Mouse (Mus musculus) embryonic facial prominence, embryonic 14.5 days (tissue): ENCODE results near the gene Spop. TPM values are rescaled to one million over a fixed set of nuclear protein-coding genes. Genes with fewer than 3 reads are reported as not detected.
A peak's percentile ranks its signal among the peaks of the same experiment; 100 is the strongest.

Experiments used
- ATAC-seq: fragments of 200-750 bp; cut with Nextera tagmentation; 2 replicates; pipeline ENCODE4 v1.8.0; 2017; ENCODE audit warnings: low read depth, moderate number of reproducible peaks, moderate TSS enrichment
- DNase-seq: peaks from one replicate; pipeline ENCODE4 v3.0.0-alpha.2; 2015; ENCODE audit warnings: low spot score
- H3K27ac ChIP-seq: fragments of 300-500 bp; sonication (generic); replicated peaks from 2 replicates; pipeline ENCODE4 v1.5.1; 2014; ENCODE audit warnings: low read depth, mild to moderate bottlenecking, low read length, moderate library complexity
- H3K27me3 ChIP-seq: fragments of 300-500 bp; sonication (generic); replicated peaks from 2 replicates; pipeline ENCODE4 v1.6.1; 2014; ENCODE audit warnings: low read length; ENCODE audit not compliant: control insufficient read depth, insufficient read depth
- H3K36me3 ChIP-seq: fragments of 300-500 bp; sonication (generic); 2 replicates; pipeline ENCODE4 v1.6.1; 2014; ENCODE audit warnings: low read length, mixed read lengths; ENCODE audit not compliant: control insufficient read depth, insufficient read depth
- H3K4me1 ChIP-seq: fragments of 300-500 bp; sonication (generic); 2 replicates; pipeline ENCODE4 v1.6.1; 2014; ENCODE audit warnings: antibody characterized with exemption, low read length; ENCODE audit not compliant: control insufficient read depth, insufficient read depth
- H3K4me2 ChIP-seq: fragments of 300-500 bp; sonication (generic); 2 replicates; pipeline ENCODE4 v1.6.1; 2014; ENCODE audit warnings: low read depth, mild to moderate bottlenecking, low read length, moderate library complexity, mixed read lengths
- H3K4me3 ChIP-seq: fragments of 300-500 bp; sonication (generic); 2 replicates; pipeline ENCODE4 v1.5.1; 2014; ENCODE audit warnings: low read depth, mild to moderate bottlenecking, low read length
- H3K9ac ChIP-seq: fragments of 300-500 bp; sonication (generic); 2 replicates; pipeline ENCODE4 v1.6.1; 2014; ENCODE audit warnings: low read depth, mild to moderate bottlenecking, low read length, moderate library complexity, mixed read lengths
- H3K9me3 ChIP-seq: fragments of 300-500 bp; sonication (generic); 2 replicates; pipeline ENCODE4 v1.6.1; 2016; ENCODE audit warnings: low read length; ENCODE audit not compliant: control insufficient read depth
- WGBS: fragments of 180-500 bp; shearing (Covaris S2); extraction: QIAGEN DNeasy Blood & Tissue Kit; methylation state at CpG from one replicate; pipeline ENCODE4 v1.1.7; 2014; 5-methylcytosine and 5-hydroxymethylcytosine counted together
- polyA plus RNA-seq: library from polyadenylated mRNA; unstranded; fragments of >200 nt; fragmentation: Nextera tagmentation; extraction: Ambion mirVana; gene quantifications from 2 replicates; pipeline ENCODE4 v1.2.1, GENCODE M21; 2014

Gene Spop
- polyA plus RNA-seq, 1 experiment from 2014 or later = 98.3 TPM

- Histone ChIP-seq H3K4me2 (peak overlapping the region; percentile 82), H3K9me3 (no peaks in the 10 kb centered on the region), H3K27me3 (no peaks in the 10 kb centered on the region), H3K36me3 (no peaks in the 10 kb centered on the region), H3K4me1 (peaks cover 19% of the 10 kb centered on the region), H3K27ac (no peak overlapping the region), H3K9ac (no peak overlapping the region), H3K4me3 (0 out of 2 replicates have a peak overlapping the region, but pooled peaks have one; percentile 75)
- DNase-seq (no peak), ATAC-seq (no peak)
Observed at GRCm38 (mm10) chr11:95415931-95416330, 2.1 kb downstream of the Spop start.

GRCm38 (mm10) chr11:95417341-95417740 is 3.5 kb downstream of the Spop start:
- H3K36me3 ChIP-seq = no peaks in the 10 kb centered on the region
- no peak for ATAC-seq
- H3K4me1 ChIP-seq = peaks cover 14% of the 10 kb centered on the region
- no peak overlapping the region for H3K9ac ChIP-seq
- H3K4me2 ChIP-seq = no peak overlapping the region
- no peak for DNase-seq
- H3K4me3 ChIP-seq = no peak overlapping the region
- no peaks in the 10 kb centered on the region for H3K9me3 ChIP-seq
- H3K27me3 ChIP-seq = no peaks in the 10 kb centered on the region
- WGBS = 90% methylated on average over 5 of the region's 5 CpGs
- H3K27ac ChIP-seq = no peak overlapping the region

DNA sequence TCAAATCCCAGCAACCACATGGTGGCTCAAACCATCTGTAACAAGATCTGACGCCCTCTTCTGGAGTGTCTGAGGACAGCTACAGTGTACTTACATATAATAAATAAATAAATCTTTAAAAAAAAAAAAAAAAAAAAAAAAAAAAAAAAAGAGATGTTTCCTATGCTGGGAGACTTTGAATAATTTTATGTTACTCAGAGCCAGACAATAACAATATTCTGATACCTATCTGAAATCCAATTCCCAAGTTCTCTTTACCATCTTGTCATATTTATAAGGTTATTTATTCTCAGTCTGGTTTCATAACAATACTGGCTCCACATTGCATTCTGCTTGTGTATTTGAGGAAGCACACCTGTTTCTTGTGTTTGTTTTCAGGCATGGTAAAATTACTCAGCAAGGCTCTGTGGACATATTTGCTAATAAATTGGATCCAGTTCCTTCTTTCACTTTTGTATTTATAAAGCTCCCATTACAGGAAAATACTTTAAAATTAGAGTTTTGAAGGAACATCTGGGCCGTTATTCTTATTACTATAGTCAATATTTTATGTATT is 7.1 kb downstream of the Spop start:
- Histone ChIP-seq H3K27ac (no peak overlapping the region), H3K4me1 (peaks cover 4% of the 10 kb centered on the region), H3K27me3 (no peaks in the 10 kb centered on the region), H3K9me3 (no peaks in the 10 kb centered on the region), H3K4me2 (no peak overlapping the region), H3K36me3 (no peaks in the 10 kb centered on the region), H3K9ac (no peak overlapping the region), H3K4me3 (no peak overlapping the region)
- ATAC-seq (no peak), DNase-seq (no peak)
- WGBS = 68% methylated on average over 2 of the region's 2 CpGs

- H3K4me1 ChIP-seq = no peaks in the 10 kb centered on the region
- H3K4me2 ChIP-seq = no peak overlapping the region
- no peaks in the 10 kb centered on the region for H3K9me3 ChIP-seq
- no peak overlapping the region for H3K9ac ChIP-seq
- 0 out of 2 replicates have a peak overlapping the region, but pooled peaks have one; percentile 10 for H3K27ac ChIP-seq
- DNase-seq = no peak
- no peaks in the 10 kb centered on the region for H3K36me3 ChIP-seq
- no peak for ATAC-seq
- H3K27me3 ChIP-seq = no peaks in the 10 kb centered on the region
- no peak overlapping the region for H3K4me3 ChIP-seq
- 83% methylated on average over 3 of the region's 3 CpGs for WGBS
Observed at GRCm38 (mm10) chr11:95423505-95423904, 9.6 kb downstream of the Spop start.

DNA sequence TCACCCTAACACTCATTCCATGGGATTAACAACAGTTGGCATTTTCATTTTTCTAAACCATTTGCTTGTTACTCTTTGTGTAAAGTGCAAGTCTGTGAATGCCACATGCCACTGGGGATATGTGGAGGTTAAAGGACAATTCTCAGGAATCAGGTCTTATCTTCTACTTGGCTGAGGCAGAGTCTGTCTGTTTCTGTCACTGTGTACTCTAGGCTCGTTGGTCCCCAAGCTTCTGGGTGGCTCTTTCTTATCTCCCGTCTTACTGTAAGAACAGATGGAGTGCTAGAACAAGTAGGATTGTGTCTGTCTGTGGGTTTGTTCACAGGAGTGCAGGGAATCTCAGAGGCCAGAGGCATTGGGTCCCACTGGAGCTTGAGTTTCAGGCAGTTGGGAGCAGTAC is 17.5 kb downstream of the Spop start:
- no peak overlapping the region for H3K27ac ChIP-seq
- no peak overlapping the region for H3K4me2 ChIP-seq
- H3K36me3 ChIP-seq = no peaks in the 10 kb centered on the region; the same call in 1 of the 2 replicates
- H3K9ac ChIP-seq = no peak overlapping the region
- ATAC-seq = no peak
- 85% methylated on average over 2 of the region's 2 CpGs for WGBS
- no peaks in the 10 kb centered on the region for H3K27me3 ChIP-seq
- no peaks in the 10 kb centered on the region for H3K4me1 ChIP-seq
- H3K9me3 ChIP-seq = no peaks in the 10 kb centered on the region
- no peak for DNase-seq
- no peak overlapping the region for H3K4me3 ChIP-seq

- Histone ChIP-seq H3K9ac (no peak overlapping the region), H3K27ac (no peak overlapping the region), H3K9me3 (no peaks in the 10 kb centered on the region), H3K27me3 (no peaks in the 10 kb centered on the region), H3K36me3 (no peaks in the 10 kb centered on the region; the same call in 1 of the 2 replicates), H3K4me2 (no peak overlapping the region), H3K4me3 (no peak overlapping the region), H3K4me1 (no peaks in the 10 kb centered on the region)
- 83% methylated on average over 2 of the region's 2 CpGs for WGBS
- no peak for ATAC-seq
- no peak for DNase-seq
Observed at GRCm38 (mm10) chr11:95432194-95432593, 18.3 kb downstream of the Spop start.

DNA sequence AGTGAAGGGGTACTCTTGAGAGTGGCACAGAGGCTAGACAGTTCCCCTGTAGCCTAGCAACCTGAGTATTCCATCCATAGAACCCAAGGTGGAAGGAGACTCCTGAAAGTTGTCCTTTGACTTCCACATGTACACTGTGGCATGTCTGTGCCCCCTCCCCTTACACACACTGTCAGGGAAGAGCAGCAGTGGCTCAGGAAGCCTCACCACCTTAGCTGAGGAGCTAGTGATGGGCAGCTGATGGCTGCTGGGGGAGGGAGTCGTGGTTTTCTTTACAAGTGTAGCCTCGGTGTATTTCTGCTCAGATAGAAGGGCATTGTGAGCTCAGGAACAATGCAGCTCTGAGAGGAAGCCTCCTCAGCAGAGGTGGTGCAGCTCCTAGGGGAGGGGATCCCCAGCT is 31.5 kb downstream of the Spop start:
- Histone ChIP-seq H3K4me1 (no peaks in the 10 kb centered on the region), H3K27ac (no peak overlapping the region), H3K9ac (no peak overlapping the region), H3K9me3 (no peaks in the 10 kb centered on the region), H3K4me3 (no peak overlapping the region), H3K27me3 (no peaks in the 10 kb centered on the region), H3K4me2 (no peak overlapping the region), H3K36me3 (peaks cover 5% of the 10 kb centered on the region; the same call in 1 of the 2 replicates)
- WGBS = 20% methylated on average over 2 of the region's 2 CpGs
- ATAC-seq (no peak), DNase-seq (no peak)

DNA sequence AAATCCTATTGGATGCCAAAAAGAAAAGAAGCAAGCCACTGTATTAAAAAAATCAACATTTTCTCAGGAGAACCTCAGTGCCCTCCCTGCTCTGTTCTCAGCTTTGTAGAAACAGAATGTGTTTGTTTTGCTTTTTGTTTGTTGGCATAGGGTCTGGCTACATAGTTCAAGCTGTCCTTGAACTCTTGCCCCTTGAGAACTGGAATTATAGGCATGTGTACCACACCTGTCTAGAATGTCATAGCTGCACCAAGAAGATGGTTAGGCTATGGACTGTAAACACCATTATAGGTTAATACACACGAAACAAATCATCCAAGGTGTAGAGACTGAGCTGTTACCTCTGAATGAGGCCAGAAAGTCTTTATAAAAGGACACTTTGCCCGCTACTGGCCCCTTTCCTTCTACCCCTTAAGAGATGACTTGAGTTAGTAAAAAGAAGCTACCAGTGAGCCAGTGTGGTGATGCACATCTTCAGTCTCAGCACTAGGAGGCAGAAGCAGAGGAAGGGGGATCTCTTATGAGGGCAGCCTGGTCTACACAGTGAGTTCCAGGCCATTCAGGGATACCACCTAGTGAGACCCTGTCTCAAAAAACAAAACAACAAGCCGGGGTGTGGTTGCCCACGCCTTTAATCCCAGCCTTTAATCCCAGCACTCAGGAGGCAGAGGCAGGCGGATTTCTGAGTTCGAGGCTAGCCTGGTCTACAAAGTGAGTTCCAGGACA is 32.9 kb downstream of the Spop start:
- no peak overlapping the region for H3K27ac ChIP-seq
- 94% methylated on average over 6 of the region's 6 CpGs for WGBS
- no peaks in the 10 kb centered on the region for H3K9me3 ChIP-seq
- H3K4me1 ChIP-seq = no peaks in the 10 kb centered on the region
- no peaks in the 10 kb centered on the region for H3K27me3 ChIP-seq
- DNase-seq (no peak), ATAC-seq (no peak)
- no peak overlapping the region for H3K9ac ChIP-seq
- H3K4me3 ChIP-seq = no peak overlapping the region
- H3K4me2 ChIP-seq = no peak overlapping the region
- H3K36me3 ChIP-seq = peaks cover 11% of the 10 kb centered on the region; the same call in 1 of the 2 replicates

DNA sequence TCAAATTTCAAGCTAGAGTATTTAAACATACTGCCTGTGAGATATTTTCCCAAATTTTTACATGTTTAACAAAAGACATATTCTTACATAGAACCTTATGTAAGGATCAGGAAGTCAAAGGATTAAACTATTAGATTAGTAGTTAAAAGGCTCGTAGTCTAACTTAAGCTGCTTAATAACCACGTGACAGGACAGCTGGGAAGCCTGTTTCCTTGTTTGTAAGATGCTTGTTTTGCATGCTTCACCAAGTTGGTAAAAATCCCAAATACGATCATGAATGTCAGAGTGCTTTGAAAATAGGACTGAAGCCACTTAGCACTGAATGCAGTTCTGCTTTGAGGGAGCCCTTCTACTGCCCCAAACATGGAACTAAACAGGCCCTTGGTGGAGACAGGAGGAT is 34.5 kb downstream of the Spop start:
- Histone ChIP-seq H3K4me3 (no peak overlapping the region), H3K9ac (no peak overlapping the region), H3K27me3 (no peaks in the 10 kb centered on the region), H3K4me2 (no peak overlapping the region), H3K4me1 (no peaks in the 10 kb centered on the region), H3K9me3 (no peaks in the 10 kb centered on the region), H3K27ac (no peak overlapping the region), H3K36me3 (peaks cover 11% of the 10 kb centered on the region; the same call in 1 of the 2 replicates)
- no peak for ATAC-seq
- no peak for DNase-seq
- WGBS = 64% methylated on average over 3 of the region's 3 CpGs
